Mouse (Mus musculus) kidney, adult 2 months (tissue): Measurements from ENCODE around the gene Epm2a.

ENCODE experiments used
- CTCF ChIP-seq: fragments of 200-500 bp; conservative IDR thresholded peaks from 2 replicates; pipeline ENCODE4 v1.5.1; 2011; ENCODE audit warnings: low read depth, mild to moderate bottlenecking, control low read depth, low read length, moderate library complexity, mixed read lengths; ENCODE audit not compliant: insufficient read depth, insufficient read length
- POLR2A ChIP-seq: fragments of 200-500 bp; IDR thresholded peaks from one replicate; pipeline ENCODE4 v1.6.1; 2011; ENCODE audit warnings: low read depth, low read length, control low read depth

GRCm38 (mm10) chr10:11343205-11344141, at the start of gene Epm2a:
- TF ChIP-seq CTCF, result no peak
- peak; percentile 27 for TF ChIP-seq POLR2A
